Mouse (Mus musculus): ENCODE measurements at regions not wholly inside any gene's neighbourhood (a gene's known extent, or its start where the extent isn't known, plus 50 kb on each side); places are given as distances from the start of the nearest gene placed in this dataset.

DNA sequence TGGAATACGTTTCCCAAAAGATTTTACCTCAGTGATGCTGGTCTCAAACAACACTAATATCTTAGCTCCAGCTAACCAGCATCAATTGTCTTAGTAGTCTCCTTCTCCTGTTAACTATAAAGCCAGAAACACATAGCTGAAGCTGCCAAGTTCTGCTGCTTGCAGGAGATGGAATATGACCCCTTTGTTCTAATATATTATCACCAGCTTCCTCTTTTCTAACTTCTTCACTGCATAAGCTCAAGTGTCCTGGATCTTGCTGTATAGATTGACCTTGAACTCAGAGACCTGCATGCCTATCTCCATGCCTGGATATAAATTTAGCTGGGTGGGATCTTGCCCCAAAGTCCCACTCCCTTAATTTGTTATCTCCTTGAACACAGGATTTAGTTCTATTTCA is 94.8 kb downstream of the Rbm46 start:
- DNase-seq: no peak

GRCm38 (mm10) chr3:82770512-82771270 is 105.6 kb downstream of the Rbm46 start:
- no peak for DNase-seq

GRCm38 (mm10) chr3:82767484-82767883 is 108.8 kb downstream of the Rbm46 start:
- DNase-seq: no peak

DNA sequence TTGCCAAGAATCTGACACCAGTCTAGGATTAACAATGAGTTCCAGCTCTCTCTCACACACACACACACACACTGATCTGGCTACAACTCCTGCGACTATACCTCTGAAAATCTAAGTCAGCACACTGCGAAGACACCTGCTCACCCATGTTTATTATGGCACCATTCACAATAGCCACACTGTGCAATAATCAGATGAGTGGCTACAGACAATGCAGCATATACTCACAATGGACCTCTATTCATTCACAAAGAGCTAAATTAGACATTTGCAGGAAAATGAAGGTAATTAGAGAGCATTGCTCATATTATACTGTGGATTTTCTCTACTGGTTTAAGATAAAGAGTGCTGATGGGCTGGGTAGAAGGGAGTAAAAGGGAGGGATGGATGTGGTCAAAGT is 116.3 kb downstream of the Rbm46 start:
- no peak for DNase-seq

- DNase-seq: no peak
These were observed 117.3 kb downstream of the Rbm46 start for GRCm38 (mm10) chr3:82758967-82759366.

GRCm38 (mm10) chr3:82725546-82725945 is 150.7 kb downstream of the Rbm46 start:
- DNase-seq: peak; percentile 27

DNA sequence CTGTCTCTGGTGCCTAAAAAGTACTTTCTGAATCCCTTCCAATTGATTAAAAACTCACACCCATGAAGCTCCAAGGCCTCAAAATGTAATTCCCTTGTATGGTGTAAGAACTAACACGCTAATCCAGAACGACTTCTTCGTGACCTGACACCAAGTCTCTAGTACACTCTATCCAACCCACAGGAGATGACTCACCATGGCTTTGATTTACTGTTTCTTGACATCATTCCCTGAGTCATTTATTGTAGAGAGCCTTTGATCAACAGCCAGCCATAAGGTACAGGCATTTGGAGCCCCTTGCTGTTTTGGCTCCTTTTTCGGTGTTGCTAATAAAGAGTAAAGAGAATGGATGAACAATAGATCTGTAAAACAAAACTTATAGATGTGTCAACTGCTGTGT is 159.7 kb upstream of the Npy2r start:
- DNase-seq: no peak

- DNase-seq: no peak
These were observed 144.2 kb upstream of the Npy2r start for GRCm38 (mm10) chr3:82692131-82692530.

GRCm38 (mm10) chr3:82656159-82656874 is 108.4 kb upstream of the Npy2r start:
- DNase-seq: no peak

- no peak for DNase-seq
These were observed 104.5 kb upstream of the Npy2r start for GRCm38 (mm10) chr3:82652346-82652745.

DNA sequence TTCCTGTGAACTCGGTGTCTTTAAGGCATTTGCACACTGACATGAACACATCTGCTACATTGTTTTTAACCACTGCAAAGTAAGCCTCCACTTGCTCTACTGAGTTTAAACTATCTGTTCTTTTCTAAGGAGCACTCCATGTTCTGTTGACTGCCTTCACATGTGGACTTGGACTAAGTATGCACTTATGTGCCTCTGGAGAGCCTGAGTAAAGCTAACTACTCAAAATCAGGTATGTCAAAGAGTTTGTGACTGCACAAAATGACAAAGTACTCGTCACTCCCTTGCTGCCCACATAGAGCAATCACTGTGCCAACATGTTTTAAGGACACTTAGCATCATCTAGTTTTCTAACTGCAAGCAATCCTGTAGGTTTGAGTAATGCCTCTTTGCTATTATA is 92.2 kb upstream of the Npy2r start:
- DNase-seq: no peak

DNA sequence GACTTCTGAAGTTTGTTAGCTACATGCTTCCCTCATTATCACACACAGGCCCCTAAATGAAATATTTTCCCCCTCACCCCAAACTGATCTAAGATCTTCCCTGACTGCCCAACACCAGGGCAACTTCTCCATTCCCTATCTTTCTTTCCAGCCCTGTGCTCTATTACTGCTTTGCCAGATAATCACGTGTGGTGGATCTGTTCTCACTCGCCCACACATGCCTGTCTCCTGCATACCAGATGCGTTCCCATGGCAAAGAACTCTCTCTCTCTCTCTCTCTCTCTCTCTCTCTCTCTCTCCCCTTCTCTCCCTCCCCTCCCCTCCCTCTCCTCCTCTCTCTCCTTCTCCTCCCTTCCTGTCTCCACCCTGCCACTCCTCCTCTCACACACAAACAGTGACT is 88.8 kb upstream of the Npy2r start:
- DNase-seq: no peak

GRCm38 (mm10) chr3:82620418-82621003 is 72.6 kb upstream of the Npy2r start:
- DNase-seq: no peak

GRCm38 (mm10) chr3:82619371-82619770 is 71.5 kb upstream of the Npy2r start:
- DNase-seq: peak; percentile 3

DNA sequence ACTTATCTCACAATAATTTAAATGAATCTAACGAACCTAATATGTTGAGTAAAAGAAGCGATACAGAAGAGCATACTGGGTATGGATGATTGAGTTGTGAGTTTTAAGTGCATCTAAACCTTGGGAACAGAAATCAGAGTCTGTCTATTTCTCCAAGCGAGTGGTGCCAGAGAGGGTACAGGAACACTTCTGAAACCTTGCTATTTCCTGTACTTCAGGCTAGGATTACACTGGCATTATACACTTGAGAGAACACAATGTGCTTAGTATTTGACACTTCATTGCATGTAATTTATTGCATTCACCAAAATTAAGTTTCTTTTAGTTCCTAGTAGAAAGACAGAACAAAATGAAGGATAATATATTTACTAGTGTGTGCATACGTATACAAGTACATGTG is 54.0 kb upstream of the Npy2r start:
- DNase-seq: no peak

- no peak for DNase-seq
These were observed 50.8 kb upstream of the Npy2r start for GRCm38 (mm10) chr3:82598656-82599055.
